Mouse (Mus musculus): ENCODE results near the gene Pik3c2g.

The Pik3c2g gene

GRCm38 (mm10) chr6:139860141-139860540 lies 273.1 kb downstream of the Pik3c2g start:
- TF ChIP-seq CTCF (conservative IDR thresholded peaks at IDR 0.05; ENCODE audit: low read length) (no peak), POU5F1 (IDR thresholded peaks at IDR 0.05; ENCODE audit: borderline replicate concordance, low read length) (no peak)
- Histone ChIP-seq H3K4me1 (replicated peaks; ENCODE audit: low read depth, low read length) (no peaks in the 10 kb centered on the region), H3K9me3 (ENCODE audit: low read length) (no peaks in the 10 kb centered on the region), H3K4me3 (replicated peaks; ENCODE audit: low read length) (no peak overlapping the region), H3K27me3 (ENCODE audit: insufficient read depth, low read length) (no peaks in the 10 kb centered on the region), H3K36me3 (ENCODE audit: insufficient read depth, low read length) (no peaks in the 10 kb centered on the region)

GRCm38 (mm10) chr6:139861534-139861933 lies 274.5 kb downstream of the Pik3c2g start:
- Histone ChIP-seq H3K4me3 (replicated peaks; ENCODE audit: low read length) (no peak overlapping the region), H3K9me3 (ENCODE audit: low read length) (no peaks in the 10 kb centered on the region), H3K27me3 (ENCODE audit: insufficient read depth, low read length) (no peaks in the 10 kb centered on the region), H3K4me1 (replicated peaks; ENCODE audit: low read depth, low read length) (no peaks in the 10 kb centered on the region), H3K36me3 (ENCODE audit: insufficient read depth, low read length) (no peaks in the 10 kb centered on the region)
- TF ChIP-seq POU5F1 (IDR thresholded peaks at IDR 0.05; ENCODE audit: borderline replicate concordance, low read length) (no peak), CTCF (conservative IDR thresholded peaks at IDR 0.05; ENCODE audit: low read length) (no peak), NANOG (IDR thresholded peaks at IDR 0.05; ENCODE audit: borderline replicate concordance, low read length) (no peak)

GRCm38 (mm10) chr6:139865059-139865673 lies 278.1 kb downstream of the Pik3c2g start:
- H3K9me3 ChIP-seq (ENCODE audit: low read length): no peaks in the 10 kb centered on the region
- no peaks in the 10 kb centered on the region for H3K4me1 ChIP-seq (replicated peaks; ENCODE audit: low read depth, low read length)

GRCm38 (mm10) chr6:139874418-139875176 lies 287.6 kb downstream of the Pik3c2g start:
- TF ChIP-seq CTCF (conservative IDR thresholded peaks at IDR 0.05; ENCODE audit: low read length): peak; percentile 40
- no peak for TF ChIP-seq POU5F1 (IDR thresholded peaks at IDR 0.05; ENCODE audit: borderline replicate concordance, low read length)
- H3K36me3 ChIP-seq (ENCODE audit: insufficient read depth, low read length): no peaks in the 10 kb centered on the region
- no peaks in the 10 kb centered on the region for H3K9me3 ChIP-seq (ENCODE audit: low read length)
- no peaks in the 10 kb centered on the region for H3K4me1 ChIP-seq (replicated peaks; ENCODE audit: low read depth, low read length)
- H3K27me3 ChIP-seq (ENCODE audit: insufficient read depth, low read length): no peaks in the 10 kb centered on the region
- no peak overlapping the region for H3K4me3 ChIP-seq (replicated peaks; ENCODE audit: low read length)

More at GRCm38 (mm10) chr6:139865059-139865673, 278.1 kb downstream of the Pik3c2g start:
- Histone ChIP-seq H3K36me3 (ENCODE audit: insufficient read depth, low read length) (no peaks in the 10 kb centered on the region), H3K4me3 (replicated peaks; ENCODE audit: low read length) (no peak overlapping the region), H3K27me3 (ENCODE audit: insufficient read depth, low read length) (no peaks in the 10 kb centered on the region)
- no peak for TF ChIP-seq NANOG (IDR thresholded peaks at IDR 0.05; ENCODE audit: borderline replicate concordance, low read length)
- no peak for TF ChIP-seq POU5F1 (IDR thresholded peaks at IDR 0.05; ENCODE audit: borderline replicate concordance, low read length)
- no peak for TF ChIP-seq CTCF (conservative IDR thresholded peaks at IDR 0.05; ENCODE audit: low read length)

GRCm38 (mm10) chr6:139876691-139877090 lies 289.7 kb downstream of the Pik3c2g start:
- TF ChIP-seq CTCF (conservative IDR thresholded peaks at IDR 0.05; ENCODE audit: low read length): no peak
- H3K36me3 ChIP-seq (ENCODE audit: insufficient read depth, low read length): no peaks in the 10 kb centered on the region

GRCm38 (mm10) chr6:139877476-139878361 lies 290.7 kb downstream of the Pik3c2g start:
- H3K27me3 ChIP-seq (ENCODE audit: insufficient read depth, low read length): no peaks in the 10 kb centered on the region
- H3K9me3 ChIP-seq (ENCODE audit: low read length): no peaks in the 10 kb centered on the region
- TF ChIP-seq POU5F1 (IDR thresholded peaks at IDR 0.05; ENCODE audit: borderline replicate concordance, low read length): no peak
- TF ChIP-seq CTCF (conservative IDR thresholded peaks at IDR 0.05; ENCODE audit: low read length): no peak
- TF ChIP-seq NANOG (IDR thresholded peaks at IDR 0.05; ENCODE audit: borderline replicate concordance, low read length): no peak
- H3K36me3 ChIP-seq (ENCODE audit: insufficient read depth, low read length): no peaks in the 10 kb centered on the region
- H3K4me3 ChIP-seq (replicated peaks; ENCODE audit: low read length): no peak overlapping the region
- H3K4me1 ChIP-seq (replicated peaks; ENCODE audit: low read depth, low read length): no peaks in the 10 kb centered on the region

More at GRCm38 (mm10) chr6:139876691-139877090, 289.7 kb downstream of the Pik3c2g start:
- Histone ChIP-seq H3K4me3 (replicated peaks; ENCODE audit: low read length) (no peak overlapping the region), H3K27me3 (ENCODE audit: insufficient read depth, low read length) (no peaks in the 10 kb centered on the region), H3K9me3 (ENCODE audit: low read length) (no peaks in the 10 kb centered on the region), H3K4me1 (replicated peaks; ENCODE audit: low read depth, low read length) (no peaks in the 10 kb centered on the region)

- no peaks in the 10 kb centered on the region for H3K36me3 ChIP-seq (ENCODE audit: insufficient read depth, low read length)
- no peak overlapping the region for H3K4me3 ChIP-seq (replicated peaks; ENCODE audit: low read length)
- H3K4me1 ChIP-seq (replicated peaks; ENCODE audit: low read depth, low read length): no peaks in the 10 kb centered on the region
- TF ChIP-seq CTCF (conservative IDR thresholded peaks at IDR 0.05; ENCODE audit: low read length) (no peak), NANOG (IDR thresholded peaks at IDR 0.05; ENCODE audit: borderline replicate concordance, low read length) (no peak), POU5F1 (IDR thresholded peaks at IDR 0.05; ENCODE audit: borderline replicate concordance, low read length) (no peak)
- H3K9me3 ChIP-seq (ENCODE audit: low read length): no peaks in the 10 kb centered on the region
- H3K27me3 ChIP-seq (ENCODE audit: insufficient read depth, low read length): no peaks in the 10 kb centered on the region
Measured at GRCm38 (mm10) chr6:139878362-139878696, 291.3 kb downstream of the Pik3c2g start.

GRCm38 (mm10) chr6:139882076-139882475 lies 295.1 kb downstream of the Pik3c2g start:
- H3K4me1 ChIP-seq (replicated peaks; ENCODE audit: low read depth, low read length): no peaks in the 10 kb centered on the region
- no peak overlapping the region for H3K4me3 ChIP-seq (replicated peaks; ENCODE audit: low read length)
- H3K27me3 ChIP-seq (ENCODE audit: insufficient read depth, low read length): no peaks in the 10 kb centered on the region
- no peaks in the 10 kb centered on the region for H3K36me3 ChIP-seq (ENCODE audit: insufficient read depth, low read length)
- TF ChIP-seq CTCF (conservative IDR thresholded peaks at IDR 0.05; ENCODE audit: low read length) (no peak), POU5F1 (IDR thresholded peaks at IDR 0.05; ENCODE audit: borderline replicate concordance, low read length) (no peak), NANOG (IDR thresholded peaks at IDR 0.05; ENCODE audit: borderline replicate concordance, low read length) (no peak)
- no peaks in the 10 kb centered on the region for H3K9me3 ChIP-seq (ENCODE audit: low read length)

Data from E14TG2a.4 (cell line).